Mouse (Mus musculus) lung, postnatal 0 days (tissue): ENCODE measurements around the gene Ppp1r37.

ENCODE experiments used
- CTCF ChIP-seq: IDR thresholded peaks from 2 replicates; pipeline ENCODE4 v1.5.1; 2016; ENCODE audit warnings: antibody characterized with exemption, mild to moderate bottlenecking
- EP300 ChIP-seq: IDR thresholded peaks from 2 replicates; pipeline ENCODE4 v1.6.1; 2016; ENCODE audit warnings: antibody characterized with exemption, mild to moderate bottlenecking, control low read depth

GRCm38 (mm10) chr7:19498326-19498725 lies 64.5 kb downstream of the Ppp1r37 start:
- TF ChIP-seq CTCF (no peak), EP300 (no peak)
